Mouse (Mus musculus): ENCODE data around the gene Twnk. TPM values are rescaled to one million over a fixed set of nuclear protein-coding genes. Genes with fewer than 3 reads are reported as not detected.
A peak's percentile ranks its signal among the peaks of the same experiment; 100 is the strongest.

Gene Twnk
- polyA plus RNA-seq, 1 experiment from 2014 or later, result 16.5 TPM

- Histone ChIP-seq H3K4me3 (ENCODE audit: low read depth, low read length) (peak overlapping the region; percentile 81), H3K9me3 (ENCODE audit: control insufficient read depth, low read length) (no peaks in the 10 kb centered on the region), H3K4me1 (ENCODE audit: control insufficient read depth, insufficient read depth, low read length) (peaks cover 35% of the 10 kb centered on the region), H3K36me3 (ENCODE audit: control insufficient read depth, insufficient read depth, low read length) (peaks cover 4% of the 10 kb centered on the region), H3K27me3 (ENCODE audit: control insufficient read depth, insufficient read depth, low read length) (no peaks in the 10 kb centered on the region), H3K9ac (ENCODE audit: low read length) (peak overlapping the region; percentile 94), H3K4me2 (ENCODE audit: low read depth) (peak overlapping the region; percentile 87), H3K27ac (ENCODE audit: low read depth, low read length) (peak overlapping the region; percentile 93)
- WGBS, result under 1% methylated on average over 16 of the region's 18 CpGs
- DNase-seq (ENCODE audit: low spot score) (peak; percentile 86), ATAC-seq (ENCODE audit: insufficient read depth, low FRiP score, low TSS enrichment) (peak; percentile 49; the same call in 1 of the 2 replicates)
These were observed 11.1 kb downstream of the Twnk start for GRCm38 (mm10) chr19:45016341-45017215.

- H3K27me3 ChIP-seq (ENCODE audit: control insufficient read depth, insufficient read depth, low read length), result no peaks in the 10 kb centered on the region
- H3K4me3 ChIP-seq (ENCODE audit: low read depth, low read length), result peak overlapping the region; percentile 81
- peaks cover 35% of the 10 kb centered on the region for H3K4me1 ChIP-seq (ENCODE audit: control insufficient read depth, insufficient read depth, low read length)
- peak overlapping the region; percentile 87 for H3K4me2 ChIP-seq (ENCODE audit: low read depth)
- peaks cover 4% of the 10 kb centered on the region for H3K36me3 ChIP-seq (ENCODE audit: control insufficient read depth, insufficient read depth, low read length)
- ATAC-seq (ENCODE audit: insufficient read depth, low FRiP score, low TSS enrichment), result peak; percentile 70
- DNase-seq (ENCODE audit: low spot score), result peak; percentile 89
- H3K9ac ChIP-seq (ENCODE audit: low read length), result peak overlapping the region; percentile 94
- peak overlapping the region; percentile 93 for H3K27ac ChIP-seq (ENCODE audit: low read depth, low read length)
- no peaks in the 10 kb centered on the region for H3K9me3 ChIP-seq (ENCODE audit: control insufficient read depth, low read length)
- 0% methylated on average over 17 of the region's 27 CpGs for WGBS
These were observed 11.8 kb downstream of the Twnk start for GRCm38 (mm10) chr19:45017216-45017771.

- H3K9me3 ChIP-seq (ENCODE audit: control insufficient read depth, low read length), result no peaks in the 10 kb centered on the region
- peaks cover 6% of the 10 kb centered on the region for H3K36me3 ChIP-seq (ENCODE audit: control insufficient read depth, insufficient read depth, low read length)
- ATAC-seq (ENCODE audit: insufficient read depth, low FRiP score, low TSS enrichment), result peak; percentile 48
- under 1% methylated on average over 31 of the region's 48 CpGs for WGBS
- H3K9ac ChIP-seq (ENCODE audit: low read length), result peak overlapping the region; percentile 94
- peaks cover 35% of the 10 kb centered on the region for H3K4me1 ChIP-seq (ENCODE audit: control insufficient read depth, insufficient read depth, low read length)
- H3K27ac ChIP-seq (ENCODE audit: low read depth, low read length), result peak overlapping the region; percentile 93
- H3K4me2 ChIP-seq (ENCODE audit: low read depth), result peak overlapping the region; percentile 87
- DNase-seq (ENCODE audit: low spot score), result peak; percentile 91
- H3K27me3 ChIP-seq (ENCODE audit: control insufficient read depth, insufficient read depth, low read length), result no peaks in the 10 kb centered on the region
- peak overlapping the region; percentile 81 for H3K4me3 ChIP-seq (ENCODE audit: low read depth, low read length)
These were observed 12.4 kb downstream of the Twnk start for GRCm38 (mm10) chr19:45017909-45018308.

GRCm38 (mm10) chr19:45018351-45018831 lies 12.9 kb downstream of the Twnk start:
- Histone ChIP-seq H3K9ac (ENCODE audit: low read length) (peak overlapping the region; percentile 94), H3K4me3 (ENCODE audit: low read depth, low read length) (peak overlapping the region; percentile 81), H3K9me3 (ENCODE audit: control insufficient read depth, low read length) (no peaks in the 10 kb centered on the region), H3K4me1 (ENCODE audit: control insufficient read depth, insufficient read depth, low read length) (peaks cover 35% of the 10 kb centered on the region), H3K27ac (ENCODE audit: low read depth, low read length) (peak overlapping the region; percentile 93), H3K36me3 (ENCODE audit: control insufficient read depth, insufficient read depth, low read length) (peaks cover 7% of the 10 kb centered on the region), H3K27me3 (ENCODE audit: control insufficient read depth, insufficient read depth, low read length) (no peaks in the 10 kb centered on the region), H3K4me2 (ENCODE audit: low read depth) (peak overlapping the region; percentile 87)
- ATAC-seq (ENCODE audit: insufficient read depth, low FRiP score, low TSS enrichment) (no peak), DNase-seq (ENCODE audit: low spot score) (peak; percentile 43)
- under 1% methylated on average over 12 of the region's 13 CpGs for WGBS

- peaks cover 20% of the 10 kb centered on the region for H3K36me3 ChIP-seq (ENCODE audit: control insufficient read depth, insufficient read depth, low read length)
- H3K27me3 ChIP-seq (ENCODE audit: control insufficient read depth, insufficient read depth, low read length), result no peaks in the 10 kb centered on the region
- H3K9ac ChIP-seq (ENCODE audit: low read length), result no peak overlapping the region
- H3K4me3 ChIP-seq (ENCODE audit: low read depth, low read length), result no peak overlapping the region
- H3K4me1 ChIP-seq (ENCODE audit: control insufficient read depth, insufficient read depth, low read length), result peaks cover 33% of the 10 kb centered on the region
- no peaks in the 10 kb centered on the region for H3K9me3 ChIP-seq (ENCODE audit: control insufficient read depth, low read length)
- WGBS, result 59% methylated on average over 6 of the region's 6 CpGs
- DNase-seq (ENCODE audit: low spot score) (no peak), ATAC-seq (ENCODE audit: insufficient read depth, low FRiP score, low TSS enrichment) (no peak)
- 0 out of 2 replicates have a peak overlapping the region, but pooled peaks have one; percentile 10 for H3K4me2 ChIP-seq (ENCODE audit: low read depth)
- no peak overlapping the region for H3K27ac ChIP-seq (ENCODE audit: low read depth, low read length)
These were observed 14.9 kb downstream of the Twnk start for GRCm38 (mm10) chr19:45020348-45020747.

- Histone ChIP-seq H3K9me3 (ENCODE audit: control insufficient read depth, low read length) (no peaks in the 10 kb centered on the region), H3K4me1 (ENCODE audit: control insufficient read depth, insufficient read depth, low read length) (peaks cover 25% of the 10 kb centered on the region), H3K36me3 (ENCODE audit: control insufficient read depth, insufficient read depth, low read length) (peaks cover 29% of the 10 kb centered on the region), H3K27me3 (ENCODE audit: control insufficient read depth, insufficient read depth, low read length) (no peaks in the 10 kb centered on the region), H3K4me2 (ENCODE audit: low read depth) (no peak overlapping the region), H3K4me3 (ENCODE audit: low read depth, low read length) (no peak overlapping the region), H3K9ac (ENCODE audit: low read length) (no peak overlapping the region), H3K27ac (ENCODE audit: low read depth, low read length) (no peak overlapping the region)
- DNase-seq (ENCODE audit: low spot score) (no peak), ATAC-seq (ENCODE audit: insufficient read depth, low FRiP score, low TSS enrichment) (no peak)
- 95% methylated on average over 15 of the region's 15 CpGs for WGBS
These were observed 15.9 kb downstream of the Twnk start for GRCm38 (mm10) chr19:45021362-45021761.

GRCm38 (mm10) chr19:45023993-45024392 lies 18.5 kb downstream of the Twnk start:
- ATAC-seq (ENCODE audit: insufficient read depth, low FRiP score, low TSS enrichment) (no peak), DNase-seq (ENCODE audit: low spot score) (no peak)
- Histone ChIP-seq H3K27ac (ENCODE audit: low read depth, low read length) (0 out of 2 replicates have a peak overlapping the region, but pooled peaks have one; percentile 20), H3K36me3 (ENCODE audit: control insufficient read depth, insufficient read depth, low read length) (peaks cover 35% of the 10 kb centered on the region), H3K4me2 (ENCODE audit: low read depth) (no peak overlapping the region), H3K4me1 (ENCODE audit: control insufficient read depth, insufficient read depth, low read length) (peaks cover 24% of the 10 kb centered on the region), H3K9me3 (ENCODE audit: control insufficient read depth, low read length) (no peaks in the 10 kb centered on the region), H3K9ac (ENCODE audit: low read length) (no peak overlapping the region), H3K27me3 (ENCODE audit: control insufficient read depth, insufficient read depth, low read length) (no peaks in the 10 kb centered on the region), H3K4me3 (ENCODE audit: low read depth, low read length) (no peak overlapping the region)
- 84% methylated on average over 11 of the region's 11 CpGs for WGBS

- Histone ChIP-seq H3K36me3 (ENCODE audit: control insufficient read depth, insufficient read depth, low read length) (peaks cover 35% of the 10 kb centered on the region), H3K9me3 (ENCODE audit: control insufficient read depth, low read length) (no peaks in the 10 kb centered on the region), H3K9ac (ENCODE audit: low read length) (no peak overlapping the region), H3K4me1 (ENCODE audit: control insufficient read depth, insufficient read depth, low read length) (peaks cover 19% of the 10 kb centered on the region), H3K4me3 (ENCODE audit: low read depth, low read length) (no peak overlapping the region), H3K27me3 (ENCODE audit: control insufficient read depth, insufficient read depth, low read length) (no peaks in the 10 kb centered on the region), H3K27ac (ENCODE audit: low read depth, low read length) (no peak overlapping the region), H3K4me2 (ENCODE audit: low read depth) (no peak overlapping the region)
- DNase-seq (ENCODE audit: low spot score) (no peak), ATAC-seq (ENCODE audit: insufficient read depth, low FRiP score, low TSS enrichment) (no peak)
- 85% methylated on average over 20 of the region's 20 CpGs for WGBS
These were observed 19.3 kb downstream of the Twnk start for GRCm38 (mm10) chr19:45024775-45025174.

Data from neural tube, embryonic 11.5 days (tissue).